8 mouse cellular contexts compared by ENCODE assay signal in the genomic region with DNA sequence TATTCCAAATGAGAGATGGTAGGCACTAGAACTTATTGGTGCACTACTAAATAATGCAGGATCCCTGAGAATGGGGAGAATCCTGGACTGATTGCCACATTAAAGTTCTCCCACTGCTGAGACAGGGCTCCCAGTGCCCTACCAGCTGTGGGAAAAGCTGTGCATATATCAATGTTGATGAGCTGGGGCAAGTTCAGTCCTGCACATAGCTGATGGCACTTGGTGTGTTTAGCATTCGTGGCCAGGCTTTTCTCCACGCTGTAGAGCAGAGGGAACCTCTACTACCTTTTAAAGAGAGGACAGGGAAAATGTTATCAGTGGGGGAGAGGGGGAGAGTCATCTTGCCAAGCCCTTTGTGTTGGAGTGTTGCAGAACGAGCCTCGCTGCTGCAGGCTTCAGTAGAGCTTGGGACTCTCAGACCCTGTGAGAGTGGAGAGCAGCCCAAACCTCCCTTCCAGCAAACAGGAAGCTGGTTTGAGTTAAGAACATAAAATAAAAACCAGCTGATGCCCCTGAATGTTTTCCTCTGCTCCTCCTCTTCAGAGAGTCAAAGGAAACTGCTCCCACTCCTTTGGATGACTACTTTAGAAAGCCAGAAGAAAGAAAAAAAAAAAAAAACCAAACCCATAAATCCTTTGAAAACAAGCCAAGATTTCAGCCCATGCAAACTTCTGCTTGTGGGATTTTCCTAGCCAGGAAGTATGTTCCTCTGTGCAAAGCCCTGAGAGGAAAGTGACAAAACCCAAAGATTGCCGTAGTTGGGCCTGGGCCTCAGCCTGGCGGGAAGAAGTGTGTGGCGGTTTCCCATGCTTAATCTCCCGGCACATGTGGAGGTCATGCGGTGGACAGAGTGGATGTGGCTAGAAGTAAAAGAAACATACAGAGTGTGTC. TPM values are rescaled to one million over a fixed set of nuclear protein-coding genes. Genes with fewer than 3 reads are reported as not detected.
DNase-seq lines count a peak whose midpoint lies in the region; ATAC-seq and TF ChIP-seq lines count a peak whose summit lies in the region.

No protein-coding gene starts in this region.

- H3K4me1 ChIP-seq in testis, adult 2 months (ENCODE audit: control insufficient read depth, insufficient read depth, low read length): peaks cover 2% of the 10 kb centered on the region; the same call in 1 of the 2 replicates
- peaks cover 38% of the 10 kb centered on the region for H3K4me1 ChIP-seq in kidney, embryonic 15.5 days

- H3K27ac ChIP-seq in testis, adult 2 months (ENCODE audit: control insufficient read depth, insufficient read depth, low read depth, low read length): peak overlapping the region; percentile 58
- H3K27ac ChIP-seq in kidney, embryonic 15.5 days: peak overlapping the region; percentile 96

- DNase-seq in testis, postnatal 10 days (ENCODE audit: low spot score): no peak
- DNase-seq in heart, adult 8-10 months (ENCODE audit: low spot score): peak; percentile 44
- no peak for DNase-seq in adrenal gland, adult 2 months
- no peak for DNase-seq in adrenal gland, adult 18-20 months (ENCODE audit: low spot score in 2 of 2)
- DNase-seq in Muller cell, postnatal 12 days (ENCODE audit: inconsistent ontology term): no peak

- H3K79me2 ChIP-seq in myocyte (ENCODE audit: control insufficient read depth, insufficient read depth): no peaks in the 10 kb centered on the region

- no peak overlapping the region for H3ac ChIP-seq in myocyte (ENCODE audit: control insufficient read depth, insufficient read length)

- no peaks in the 10 kb centered on the region for H3K9me3 ChIP-seq in kidney, embryonic 15.5 days (replicated peaks)

- H3K4me2 ChIP-seq in kidney, embryonic 15.5 days: peak overlapping the region; percentile 30; the same call in 1 of the 2 replicates
- H3K4me2 ChIP-seq in myocyte (ENCODE audit: low read depth): peak overlapping the region; percentile 50

- no peak for TF ChIP-seq POLR2A in testis, adult 2 months (IDR thresholded peaks at IDR 0.05; ENCODE audit: control insufficient read depth, low read depth, low read length)
- no peak for TF ChIP-seq POLR2A in myocyte (IDR thresholded peaks at IDR 0.05; ENCODE audit: insufficient read length, low read depth)

- peak; percentile 52 for ATAC-seq in kidney, embryonic 15.5 days (replicated peaks; ENCODE audit: low FRiP score)

- no peak overlapping the region for H3K4me3 ChIP-seq in testis, adult 2 months (ENCODE audit: control insufficient read depth, low read depth, low read length)
- H3K4me3 ChIP-seq in kidney, embryonic 15.5 days (replicated peaks): no peak overlapping the region
- H3K4me3 ChIP-seq in myocyte: no peak overlapping the region

- WGBS in kidney, embryonic 15.5 days: 35% methylated on average over 9 of the region's 9 CpGs

- no peak for TF ChIP-seq CTCF in testis, adult 2 months (IDR thresholded peaks at IDR 0.05; ENCODE audit: control insufficient read depth, insufficient read depth, insufficient replicate concordance, low read depth, low read length)

- no peaks in the 10 kb centered on the region for H3K27me3 ChIP-seq in testis, adult 2 months (ENCODE audit: control insufficient read depth, insufficient read depth, low read length)
- no peaks in the 10 kb centered on the region for H3K27me3 ChIP-seq in kidney, embryonic 15.5 days
- H3K27me3 ChIP-seq in myocyte (ENCODE audit: control insufficient read depth, insufficient read depth, insufficient read length): no peaks in the 10 kb centered on the region

- no peak overlapping the region for H3K9ac ChIP-seq in kidney, embryonic 15.5 days

- H3K36me3 ChIP-seq in testis, adult 2 months (ENCODE audit: control insufficient read depth, insufficient read depth, low read length): no peaks in the 10 kb centered on the region; the same call in none of the 2 replicates
- H3K36me3 ChIP-seq in kidney, embryonic 15.5 days: peaks cover 5% of the 10 kb centered on the region; the same call in 1 of the 2 replicates
- H3K36me3 ChIP-seq in myocyte (ENCODE audit: control insufficient read depth, insufficient read depth): peaks cover 3% of the 10 kb centered on the region

TF ChIP-seq in myocyte, 11 proteins besides CTCF, POLR2A, EP300 and RAD21:
- no peak for TF ChIP-seq MYOG (IDR thresholded peaks at IDR 0.05; ENCODE audit: control insufficient read depth in 1 of 3, insufficient read depth in 1 of 3, insufficient read length in 2 of 3, low read depth in 2 of 3)
- TF ChIP-seq TCF3 (IDR thresholded peaks at IDR 0.05; ENCODE audit: insufficient read length, low read depth): no peak
- TF ChIP-seq REST (IDR thresholded peaks at IDR 0.05; ENCODE audit: insufficient read depth, insufficient read length): no peak
- TF ChIP-seq MYOD1 (IDR thresholded peaks at IDR 0.05; ENCODE audit: control insufficient read depth in 1 of 3, insufficient read length in 2 of 3, low read depth in 2 of 3): no peak
- TF ChIP-seq USF1 (IDR thresholded peaks at IDR 0.05; ENCODE audit: low read depth): no peak
- no peak for TF ChIP-seq CEBPB (IDR thresholded peaks at IDR 0.05; ENCODE audit: insufficient read depth, poor library complexity, severe bottlenecking)
- TF ChIP-seq POLR2AphosphoS2 (IDR thresholded peaks at IDR 0.05; ENCODE audit: insufficient read length, low read depth): no peak
- TF ChIP-seq MAX (IDR thresholded peaks at IDR 0.05; ENCODE audit: low read depth): no peak
- no peak for TF ChIP-seq TCF12 (IDR thresholded peaks at IDR 0.05; ENCODE audit: insufficient read depth, poor library complexity, severe bottlenecking)
- TF ChIP-seq E2F4 (IDR thresholded peaks at IDR 0.05; ENCODE audit: insufficient read depth): no peak
- TF ChIP-seq SRF (IDR thresholded peaks at IDR 0.05; ENCODE audit: control insufficient read depth, insufficient read length, low read depth): no peak

RNA-seq across cellular contexts. Expression of a gene that starts 23.1 kb away (rescaled TPM):
- 53.2 and 66.1 TPM in 2 replicates for polyA plus RNA-seq in testis, adult 2 months (2012; rRNA removed)
- total RNA-seq in heart, adult 8-10 months (2022): 1 to 10 TPM; 6.9 to 8.5 (median 8.3) TPM
- 3.3 and 4.0 TPM in 2 replicates for polyA plus RNA-seq in kidney, embryonic 15.5 days (2015; fragmentation: Nextera tagmentation; extraction: Ambion mirVana)
- 6.4 TPM for polyA plus RNA-seq in myocyte (2012; fragmentation: generic; extraction: Trizol)
- 10 to 100 TPM; 10.7 to 13.1 TPM for total RNA-seq in adrenal gland, adult 2 months (2021)
- 9.3 and 12.4 TPM in 2 replicates for polyA plus RNA-seq in adrenal gland, adult 2 months (2012; rRNA removed)
- 10 to 100 TPM in 1 of 2 experiments, 1 to 10 TPM in 1; 9.4 to 11.7 TPM for total RNA-seq in adrenal gland, adult 18-20 months (2021)

RNA-seq across cellular contexts. Expression of a gene that starts 31.6 kb away (rescaled TPM):
- 6.4 and 7.3 TPM in 2 replicates for polyA plus RNA-seq in testis, adult 2 months (2012; rRNA removed)
- total RNA-seq in heart, adult 8-10 months (2022): 1 to 10 TPM; 6.6 to 8.6 (median 7.2) TPM
- 19.4 and 21.9 TPM in 2 replicates for polyA plus RNA-seq in kidney, embryonic 15.5 days (2015; fragmentation: Nextera tagmentation; extraction: Ambion mirVana)
- 10.7 TPM for polyA plus RNA-seq in myocyte (2012; fragmentation: generic; extraction: Trizol)
- 1 to 10 TPM; 5.9 to 7.6 TPM for total RNA-seq in adrenal gland, adult 2 months (2021)
- polyA plus RNA-seq in adrenal gland, adult 2 months (2012; rRNA removed): 7.1 and 7.9 TPM in 2 replicates
- 1 to 10 TPM; 5.4 to 6.2 TPM for total RNA-seq in adrenal gland, adult 18-20 months (2021)

RNA-seq across cellular contexts. Expression of a gene that starts 31.7 kb away (rescaled TPM):
- polyA plus RNA-seq in testis, adult 2 months (2012; rRNA removed): 3.1 and 3.7 TPM in 2 replicates
- under 1 TPM; 0.16 to 0.59 (median 0.21) TPM for total RNA-seq in heart, adult 8-10 months (2022)
- 2.9 and 3.3 TPM in 2 replicates for polyA plus RNA-seq in kidney, embryonic 15.5 days (2015; fragmentation: Nextera tagmentation; extraction: Ambion mirVana)
- polyA plus RNA-seq in myocyte (2012; fragmentation: generic; extraction: Trizol): 1.1 TPM
- total RNA-seq in adrenal gland, adult 2 months (2021): under 1 TPM; 0.78 to 0.93 TPM
- 9.0 and 9.3 TPM in 2 replicates for polyA plus RNA-seq in adrenal gland, adult 2 months (2012; rRNA removed)
- 1 to 10 TPM; 1.5 to 1.7 TPM for total RNA-seq in adrenal gland, adult 18-20 months (2021)

RNA-seq across cellular contexts. Expression of a gene that starts 37.6 kb away (rescaled TPM):
- polyA plus RNA-seq in testis, adult 2 months (2012; rRNA removed): 2.7 and 4.1 TPM in 2 replicates
- total RNA-seq in heart, adult 8-10 months (2022): 1 to 10 TPM in 3 of 4 experiments, under 1 TPM in 1; 0.72 to 1.8 (median 1.3) TPM
- 1.8 and 2.6 TPM in 2 replicates for polyA plus RNA-seq in kidney, embryonic 15.5 days (2015; fragmentation: Nextera tagmentation; extraction: Ambion mirVana)
- 0.58 TPM for polyA plus RNA-seq in myocyte (2012; fragmentation: generic; extraction: Trizol)
- 1 to 10 TPM; 1.4 to 2.2 TPM for total RNA-seq in adrenal gland, adult 2 months (2021)
- 10.0 and 10.2 TPM in 2 replicates for polyA plus RNA-seq in adrenal gland, adult 2 months (2012; rRNA removed)
- 1 to 10 TPM; 1.9 to 2.4 TPM for total RNA-seq in adrenal gland, adult 18-20 months (2021)
